Comparison of ENCODE assay signal across 9 mouse cellular contexts in genomic region chr15:102097147-102097915, GRCm38 (mm10). TPM values are rescaled to one million over a fixed set of nuclear protein-coding genes. Genes with fewer than 3 reads are reported as not detected.
DNase-seq lines count a peak whose midpoint lies in the region; ATAC-seq and TF ChIP-seq lines count a peak whose summit lies in the region.
"Had no signal": no experiment of that assay in that cellular context is flagged by ENCODE, and none has a peak within 500 bp of the region (broad histone marks: within the 10 kb centered on the region; RNA-seq: fewer than 3 reads in every experiment).

No protein-coding gene starts in this region.

- no peak for TF ChIP-seq CTCF in hindbrain, postnatal 0 days (IDR thresholded peaks at IDR 0.05; ENCODE audit: low read depth)
- no peak for TF ChIP-seq CTCF in C2C12 (IDR thresholded peaks at IDR 0.05; ENCODE audit: control insufficient read depth, insufficient read depth, insufficient read length)

- 79% methylated on average over 8 of the region's 8 CpGs for WGBS in hindbrain, postnatal 0 days
- WGBS in hindbrain, embryonic 10.5 days: 78% methylated on average over 8 of the region's 8 CpGs
- WGBS in embryonic facial prominence, embryonic 14.5 days: 79% methylated on average over 8 of the region's 8 CpGs
- 82% methylated on average over 8 of the region's 8 CpGs for WGBS in limb, embryonic 10.5 days

- no peaks in the 10 kb centered on the region for H3K9me3 ChIP-seq in hindbrain, postnatal 0 days (ENCODE audit: low read length)
- H3K9me3 ChIP-seq in hindbrain, embryonic 10.5 days: no peaks in the 10 kb centered on the region
- H3K9me3 ChIP-seq in embryonic facial prominence, embryonic 14.5 days (ENCODE audit: control insufficient read depth, low read length): no peaks in the 10 kb centered on the region
- no peaks in the 10 kb centered on the region for H3K9me3 ChIP-seq in limb, embryonic 10.5 days (replicated peaks)
- H3K9me3 ChIP-seq: megakaryocyte, embryonic 14.5 days had no signal

- no peak overlapping the region for H3K4me3 ChIP-seq in hindbrain, postnatal 0 days (ENCODE audit: low read length)
- H3K4me3 ChIP-seq in hindbrain, embryonic 10.5 days: no peak overlapping the region
- H3K4me3 ChIP-seq in C2C12 (ENCODE audit: insufficient read depth, poor library complexity, severe bottlenecking): no peak overlapping the region
- no peak overlapping the region for H3K4me3 ChIP-seq in embryonic facial prominence, embryonic 14.5 days (ENCODE audit: low read depth, low read length)
- H3K4me3 ChIP-seq in limb, embryonic 10.5 days: no peak overlapping the region
- H3K4me3 ChIP-seq: megakaryocyte, embryonic 14.5 days had no signal

- H3K79me2 ChIP-seq in C2C12 (ENCODE audit: control insufficient read depth, insufficient read depth): peaks cover 58% of the 10 kb centered on the region

- peaks cover 6% of the 10 kb centered on the region; the same call in 1 of the 2 replicates for H3K4me1 ChIP-seq in hindbrain, postnatal 0 days (ENCODE audit: insufficient read depth, low read length)
- H3K4me1 ChIP-seq in hindbrain, embryonic 10.5 days (replicated peaks): peaks cover 52% of the 10 kb centered on the region
- peaks cover 36% of the 10 kb centered on the region for H3K4me1 ChIP-seq in embryonic facial prominence, embryonic 14.5 days (ENCODE audit: control insufficient read depth, insufficient read depth, low read length)
- H3K4me1 ChIP-seq in limb, embryonic 10.5 days: peaks cover 53% of the 10 kb centered on the region

- no peak overlapping the region for H3K27ac ChIP-seq in hindbrain, postnatal 0 days
- no peak overlapping the region for H3K27ac ChIP-seq in hindbrain, embryonic 10.5 days
- H3K27ac ChIP-seq in embryonic facial prominence, embryonic 14.5 days (replicated peaks; ENCODE audit: low read depth, low read length): peak overlapping the region; percentile 99
- H3K27ac ChIP-seq in limb, embryonic 10.5 days: 0 out of 2 replicates have a peak overlapping the region, but pooled peaks have one; percentile 59

- peaks cover 19% of the 10 kb centered on the region for H3K79me3 ChIP-seq in C2C12 (ENCODE audit: low read depth)

- no peak overlapping the region for H3K9ac ChIP-seq in hindbrain, postnatal 0 days (replicated peaks; ENCODE audit: low read length)
- H3K9ac ChIP-seq in embryonic facial prominence, embryonic 14.5 days (ENCODE audit: low read depth, low read length): no peak overlapping the region

- H3K27me3 ChIP-seq in hindbrain, postnatal 0 days (ENCODE audit: insufficient read depth, low read length): no peaks in the 10 kb centered on the region
- H3K27me3 ChIP-seq in hindbrain, embryonic 10.5 days (ENCODE audit: insufficient read depth, poor library complexity, severe bottlenecking): peaks cover 32% of the 10 kb centered on the region
- no peaks in the 10 kb centered on the region for H3K27me3 ChIP-seq in C2C12 (ENCODE audit: control insufficient read depth, insufficient read depth, insufficient read length)
- no peaks in the 10 kb centered on the region for H3K27me3 ChIP-seq in embryonic facial prominence, embryonic 14.5 days (replicated peaks; ENCODE audit: control insufficient read depth, insufficient read depth, low read length)
- no peaks in the 10 kb centered on the region for H3K27me3 ChIP-seq in limb, embryonic 10.5 days (ENCODE audit: low read depth, poor library complexity, severe bottlenecking)

- peaks cover 47% of the 10 kb centered on the region for H3K36me3 ChIP-seq in hindbrain, postnatal 0 days (ENCODE audit: insufficient read depth, low read length)
- peaks cover 65% of the 10 kb centered on the region for H3K36me3 ChIP-seq in hindbrain, embryonic 10.5 days
- H3K36me3 ChIP-seq in C2C12 (ENCODE audit: control insufficient read depth, insufficient read depth): peaks cover 69% of the 10 kb centered on the region
- peaks cover 48% of the 10 kb centered on the region for H3K36me3 ChIP-seq in embryonic facial prominence, embryonic 14.5 days (ENCODE audit: control insufficient read depth, insufficient read depth, low read length)
- H3K36me3 ChIP-seq in limb, embryonic 10.5 days: peaks cover 62% of the 10 kb centered on the region

- no peak overlapping the region for H3ac ChIP-seq in C2C12 (ENCODE audit: control insufficient read depth, insufficient read length, low read depth)

- no peak overlapping the region for H3K4me2 ChIP-seq in hindbrain, postnatal 0 days (ENCODE audit: low read depth, low read length)
- H3K4me2 ChIP-seq in embryonic facial prominence, embryonic 14.5 days (ENCODE audit: low read depth, low read length): no peak overlapping the region

- DNase-seq in hindbrain, postnatal 0 days (ENCODE audit: low spot score): peak; percentile 1
- DNase-seq in hindbrain, embryonic 10.5 days (ENCODE audit: low spot score): no peak
- no peak for DNase-seq in embryonic facial prominence, embryonic 14.5 days (ENCODE audit: low spot score)
- no peak for DNase-seq in limb, embryonic 10.5 days (ENCODE audit: low spot score)
- no peak for DNase-seq in ovary, postnatal 10 days (ENCODE audit: low spot score)
- no peak for DNase-seq in cerebellum, postnatal 14 days

- no peak for ATAC-seq in hindbrain, postnatal 0 days
- no peak for ATAC-seq in embryonic facial prominence, embryonic 14.5 days (ENCODE audit: low read depth)
- ATAC-seq in cerebellum, adult (ENCODE audit: insufficient number of reproducible peaks, low FRiP score, low TSS enrichment): no peak

TF ChIP-seq in C2C12, 6 proteins besides CTCF, POLR2A, EP300 and RAD21:
- TF ChIP-seq CEBPB (IDR thresholded peaks at IDR 0.05; ENCODE audit: low read depth) (peak; percentile 36), FOSL1 (IDR thresholded peaks at IDR 0.05; ENCODE audit: insufficient read depth, low read length, poor library complexity, severe bottlenecking) (no peak)
TF ChIP-seq in C2C12: peak in this region for 1.

RNA-seq across cellular contexts. Expression of gene Tns2, which starts 2.9 kb away (rescaled TPM):
- total RNA-seq in hindbrain, postnatal 0 days (2014; rRNA removed): 9.2 TPM in 2 replicates
- 5.5 and 6.2 TPM in 2 replicates for polyA plus RNA-seq in hindbrain, postnatal 0 days (2015; fragmentation: Nextera tagmentation; extraction: Ambion mirVana)
- 11.8 and 13.8 TPM in 2 replicates for polyA plus RNA-seq in hindbrain, embryonic 10.5 days (2016; fragmentation: Nextera tagmentation; extraction: Ambion mirVana)
- 67.8 TPM for polyA plus RNA-seq in C2C12 (2012; fragmentation: generic; extraction: Trizol)
- polyA plus RNA-seq in embryonic facial prominence, embryonic 14.5 days (2014; fragmentation: Nextera tagmentation; extraction: Ambion mirVana): 45.9 and 56.4 TPM in 2 replicates
- 13.0 and 18.6 TPM in 2 replicates for polyA plus RNA-seq in limb, embryonic 10.5 days (2016; fragmentation: Nextera tagmentation; extraction: Ambion mirVana)

RNA-seq across cellular contexts. Expression of gene Eif4b, which starts 23.8 kb away (rescaled TPM):
- 114 and 121 TPM in 2 replicates for total RNA-seq in hindbrain, postnatal 0 days (2014; rRNA removed)
- polyA plus RNA-seq in hindbrain, postnatal 0 days (2015; fragmentation: Nextera tagmentation; extraction: Ambion mirVana): 63.4 and 65.1 TPM in 2 replicates
- polyA plus RNA-seq in hindbrain, embryonic 10.5 days (2016; fragmentation: Nextera tagmentation; extraction: Ambion mirVana): 80.4 and 122 TPM in 2 replicates
- 268 TPM for polyA plus RNA-seq in C2C12 (2012; fragmentation: generic; extraction: Trizol)
- 123 and 141 TPM in 2 replicates for polyA plus RNA-seq in embryonic facial prominence, embryonic 14.5 days (2014; fragmentation: Nextera tagmentation; extraction: Ambion mirVana)
- polyA plus RNA-seq in limb, embryonic 10.5 days (2016; fragmentation: Nextera tagmentation; extraction: Ambion mirVana): 133 and 140 TPM in 2 replicates

RNA-seq across cellular contexts. Expression of gene Spryd3, which starts 38.7 kb away (rescaled TPM):
- total RNA-seq in hindbrain, postnatal 0 days (2014; rRNA removed): 113 and 118 TPM in 2 replicates
- polyA plus RNA-seq in hindbrain, postnatal 0 days (2015; fragmentation: Nextera tagmentation; extraction: Ambion mirVana): 98.6 and 110 TPM in 2 replicates
- 14.6 and 17.6 TPM in 2 replicates for polyA plus RNA-seq in hindbrain, embryonic 10.5 days (2016; fragmentation: Nextera tagmentation; extraction: Ambion mirVana)
- polyA plus RNA-seq in C2C12 (2012; fragmentation: generic; extraction: Trizol): 47.1 TPM
- polyA plus RNA-seq in embryonic facial prominence, embryonic 14.5 days (2014; fragmentation: Nextera tagmentation; extraction: Ambion mirVana): 19.2 TPM in 2 replicates
- 12.6 and 14.6 TPM in 2 replicates for polyA plus RNA-seq in limb, embryonic 10.5 days (2016; fragmentation: Nextera tagmentation; extraction: Ambion mirVana)

RNA-seq across cellular contexts. Expression of gene Igfbp6, which starts 46.8 kb away (rescaled TPM):
- total RNA-seq in hindbrain, postnatal 0 days (2014; rRNA removed): 5.6 and 12.8 TPM in 2 replicates
- 9.7 and 11.5 TPM in 2 replicates for polyA plus RNA-seq in hindbrain, postnatal 0 days (2015; fragmentation: Nextera tagmentation; extraction: Ambion mirVana)
- polyA plus RNA-seq in hindbrain, embryonic 10.5 days (2016; fragmentation: Nextera tagmentation; extraction: Ambion mirVana): 0.20 TPM in 1 of 2 replicates, not detected in the other
- polyA plus RNA-seq in C2C12 (2012; fragmentation: generic; extraction: Trizol): 297 TPM
- polyA plus RNA-seq in embryonic facial prominence, embryonic 14.5 days (2014; fragmentation: Nextera tagmentation; extraction: Ambion mirVana): 15.0 and 20.1 TPM in 2 replicates
- 0.23 and 0.46 TPM in 2 replicates for polyA plus RNA-seq in limb, embryonic 10.5 days (2016; fragmentation: Nextera tagmentation; extraction: Ambion mirVana)

RNA-seq across cellular contexts. Expression of gene Soat2, which starts 53.0 kb away (rescaled TPM):
- 0.16 TPM in 1 of 2 replicates, not detected in the other for total RNA-seq in hindbrain, postnatal 0 days (2014; rRNA removed)
- 0.09 TPM in 1 of 2 replicates, not detected in the other for polyA plus RNA-seq in hindbrain, postnatal 0 days (2015; fragmentation: Nextera tagmentation; extraction: Ambion mirVana)
- polyA plus RNA-seq in hindbrain, embryonic 10.5 days (2016; fragmentation: Nextera tagmentation; extraction: Ambion mirVana): 0.35 and 0.38 TPM in 2 replicates
- 0.06 TPM for polyA plus RNA-seq in C2C12 (2012; fragmentation: generic; extraction: Trizol)
- polyA plus RNA-seq in embryonic facial prominence, embryonic 14.5 days (2014; fragmentation: Nextera tagmentation; extraction: Ambion mirVana): 0.17 and 0.63 TPM in 2 replicates
- polyA plus RNA-seq in limb, embryonic 10.5 days (2016; fragmentation: Nextera tagmentation; extraction: Ambion mirVana): 0.06 and 0.24 TPM in 2 replicates

Comparison
In these comparisons a context has a peak if more than half of its experiments do, and no peak if none do; other contexts are left out.
1. H3K27ac ChIP-seq: peak in embryonic facial prominence, embryonic 14.5 days (single experiment) and limb, embryonic 10.5 days (single experiment); none in hindbrain, postnatal 0 days (single experiment) and hindbrain, embryonic 10.5 days (single experiment).